Mouse (Mus musculus): ENCODE results near the gene Sbno1. TPM values are rescaled to one million over a fixed set of nuclear protein-coding genes. Genes with fewer than 3 reads are reported as not detected.

Sbno1 gene
- total and polyA plus RNA-seq, 3 experiments: 32.4 to 500 (median 38.8) TPM

- peaks cover 43% of the 10 kb centered on the region for H3K79me2 ChIP-seq (ENCODE audit: control insufficient read depth, insufficient read depth, low read length, poor library complexity)
- DNase-seq (ENCODE audit: low read depth, low spot score): no peak
- H3K27me3 ChIP-seq (ENCODE audit: control insufficient read depth in 1 of 2, insufficient read depth in 2 of 2, low read length in 2 of 2): no peaks in the 10 kb centered on the region
- H3K9me3 ChIP-seq (replicated peaks; ENCODE audit: insufficient read depth, low read length): no peaks in the 10 kb centered on the region
- H3K27ac ChIP-seq (ENCODE audit: control insufficient read depth, low read depth, low read length): no peak overlapping the region
- peaks cover 24 to 26% of the 10 kb centered on the region in 2 experiments for H3K36me3 ChIP-seq (ENCODE audit: control insufficient read depth in 1 of 2, insufficient read depth in 2 of 2, low read length in 2 of 2)
- H3K9ac ChIP-seq (ENCODE audit: control insufficient read depth, low read depth, low read length, poor library complexity, severe bottlenecking): no peak overlapping the region
- no peak overlapping the region for H3K4me3 ChIP-seq (ENCODE audit: control insufficient read depth in 1 of 2, insufficient read depth in 1 of 2, low read depth in 2 of 2, low read length in 2 of 2)
- peaks cover 3 to 15% of the 10 kb centered on the region in 2 experiments; a peak in 3 of 4 replicates for H3K4me1 ChIP-seq (ENCODE audit: control insufficient read depth in 1 of 2, insufficient read depth in 2 of 2, low read length in 2 of 2)
- TF ChIP-seq TBP (IDR thresholded peaks at IDR 0.05; ENCODE audit: low read depth, low read length): no peak
- TF ChIP-seq ZKSCAN1 (IDR thresholded peaks at IDR 0.05; ENCODE audit: low read depth, low read length): no peak
- TF ChIP-seq JUND (IDR thresholded peaks at IDR 0.05; ENCODE audit: low read depth, low read length): no peak
These were observed 24.2 kb upstream of the Sbno1 start for GRCm38 (mm10) chr5:124450051-124450450.

DNA sequence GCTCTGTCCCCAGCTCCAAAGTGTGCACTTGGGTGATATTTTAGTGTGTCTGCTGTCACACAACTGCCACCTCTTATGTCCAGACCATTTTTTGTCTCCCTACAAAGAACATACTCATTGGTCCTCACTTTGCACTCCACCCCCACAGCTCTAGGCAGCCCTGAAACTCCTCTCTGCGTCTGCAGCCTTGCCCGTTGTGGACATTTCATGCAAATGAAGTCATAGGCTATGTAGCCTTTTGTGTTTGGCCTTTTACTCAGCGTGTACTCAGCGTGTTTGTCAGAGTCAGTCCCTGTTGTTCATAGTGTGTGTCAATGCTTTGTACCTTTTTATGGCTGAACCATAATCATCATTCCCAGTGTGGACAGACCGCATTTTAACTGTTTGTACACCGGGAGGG, 23.7 kb upstream of the Sbno1 start:
- peaks cover 3 to 16% of the 10 kb centered on the region in 2 experiments; a peak in 3 of 4 replicates for H3K4me1 ChIP-seq (ENCODE audit: control insufficient read depth in 1 of 2, insufficient read depth in 2 of 2, low read length in 2 of 2)
- peaks cover 48% of the 10 kb centered on the region for H3K79me2 ChIP-seq (ENCODE audit: control insufficient read depth, insufficient read depth, low read length, poor library complexity)
- H3K27ac ChIP-seq (ENCODE audit: control insufficient read depth, low read depth, low read length): no peak overlapping the region
- peaks cover 24 to 25% of the 10 kb centered on the region in 2 experiments for H3K36me3 ChIP-seq (ENCODE audit: control insufficient read depth in 1 of 2, insufficient read depth in 2 of 2, low read length in 2 of 2)
- DNase-seq (ENCODE audit: low read depth, low spot score): no peak
- H3K27me3 ChIP-seq (ENCODE audit: control insufficient read depth in 1 of 2, insufficient read depth in 2 of 2, low read length in 2 of 2): no peaks in the 10 kb centered on the region
- TF ChIP-seq EP300 (IDR thresholded peaks at IDR 0.05; ENCODE audit: low read depth in 1 of 2, low read length in 2 of 2) (no peak), JUND (IDR thresholded peaks at IDR 0.05; ENCODE audit: low read depth, low read length) (no peak), POLR2A (IDR thresholded peaks at IDR 0.05; ENCODE audit: control insufficient read depth in 1 of 2, insufficient read depth in 1 of 2, low read depth in 1 of 2, low read length in 2 of 2, poor library complexity in 1 of 2) (no peak), CTCF (IDR thresholded peaks at IDR 0.05 in 2 of 3, conservative IDR thresholded peaks at IDR 0.05 in 1 of 3; ENCODE audit: control insufficient read depth in 1 of 3, insufficient read depth in 1 of 3, low read depth in 2 of 3, low read length in 3 of 3, poor library complexity in 1 of 3, severe bottlenecking in 1 of 3) (no peak), MYB (IDR thresholded peaks at IDR 0.05; ENCODE audit: low read depth, low read length) (no peak), E2F4 (IDR thresholded peaks at IDR 0.05; ENCODE audit: borderline replicate concordance, low read depth, low read length) (no peak), UBTF (IDR thresholded peaks at IDR 0.05; ENCODE audit: borderline replicate concordance, insufficient read depth, low read depth, low read length) (no peak), RAD21 (IDR thresholded peaks at IDR 0.05; ENCODE audit: low read depth, low read length) (no peak), ELF1 (IDR thresholded peaks at IDR 0.05; ENCODE audit: low read depth, low read length) (no peak), SMC3 (IDR thresholded peaks at IDR 0.05; ENCODE audit: low read depth, low read length) (no peak), MAZ (IDR thresholded peaks at IDR 0.05; ENCODE audit: low read depth, low read length) (no peak), HCFC1 (IDR thresholded peaks at IDR 0.05; ENCODE audit: low read depth, low read length) (no peak), MXI1 (IDR thresholded peaks at IDR 0.05; ENCODE audit: low read depth, low read length) (no peak), CHD1 (IDR thresholded peaks at IDR 0.05; ENCODE audit: low read depth, low read length) (no peak), CHD2 (IDR thresholded peaks at IDR 0.05; ENCODE audit: low read length) (no peak), GABPA (IDR thresholded peaks at IDR 0.05; ENCODE audit: low read depth, low read length) (no peak), BHLHE40 (IDR thresholded peaks at IDR 0.05; ENCODE audit: borderline replicate concordance, low read depth, low read length) (no peak), ZMIZ1 (IDR thresholded peaks at IDR 0.05; ENCODE audit: low read depth, low read length) (no peak), MYC (IDR thresholded peaks at IDR 0.05; ENCODE audit: low read depth, low read length) (no peak)
- H3K4me3 ChIP-seq (ENCODE audit: control insufficient read depth in 1 of 2, insufficient read depth in 1 of 2, low read depth in 2 of 2, low read length in 2 of 2): no peak overlapping the region
- no peak overlapping the region for H3K9ac ChIP-seq (ENCODE audit: control insufficient read depth, low read depth, low read length, poor library complexity, severe bottlenecking)
- H3K9me3 ChIP-seq (replicated peaks; ENCODE audit: insufficient read depth, low read length): no peaks in the 10 kb centered on the region

Data from MEL (cell line).